Mouse (Mus musculus) heart, postnatal 0 days (tissue): ENCODE results near the gene Fnbp1.

Experiments
- CTCF ChIP-seq: IDR thresholded peaks from 2 replicates; pipeline ENCODE4 v1.5.1; 2016; ENCODE audit warnings: antibody characterized with exemption, control low read depth, low read depth
- EP300 ChIP-seq: IDR thresholded peaks from 2 replicates; pipeline ENCODE4 v1.6.1; 2016; ENCODE audit warnings: antibody characterized with exemption, low read depth

DNA sequence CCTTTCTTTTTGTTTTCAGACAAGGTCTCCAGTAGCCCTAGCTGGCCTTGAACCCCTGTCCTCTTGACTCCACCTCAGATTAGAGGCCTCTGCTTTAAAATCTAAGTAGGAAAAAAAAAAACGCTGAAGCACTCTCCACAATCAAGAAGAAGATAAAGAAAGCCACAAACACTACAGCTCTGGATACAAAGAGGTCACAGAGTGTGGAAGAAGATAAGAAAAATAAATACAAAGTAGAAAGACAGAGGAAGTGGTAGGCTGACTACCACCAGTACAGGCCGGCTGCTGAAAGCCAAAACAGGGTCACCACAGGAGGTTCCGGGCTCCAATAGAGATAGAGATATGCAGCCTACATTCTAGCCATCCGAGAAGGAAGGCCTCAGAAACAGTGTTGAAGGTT, 60.5 kb downstream of the Fnbp1 start:
- TF ChIP-seq CTCF = no peak
- TF ChIP-seq EP300 = no peak
